Mouse (Mus musculus) heart, embryonic 14.5 days (tissue): ENCODE data around the gene Olfr211. TPM values are rescaled to one million over a fixed set of nuclear protein-coding genes. Genes with fewer than 3 reads are reported as not detected.

Experiments
- ATAC-seq: fragments of 200-750 bp; cut with Nextera tagmentation; 2 replicates; pipeline ENCODE4 v1.8.0; 2017; ENCODE audit warnings: low read depth, moderate TSS enrichment; ENCODE audit not compliant: insufficient number of reproducible peaks, insufficient read depth, low FRiP score
- H3K27ac ChIP-seq, 2 experiments: fragments of 200-500 bp in 1 of 2; fragments of 300-500 bp in 1 of 2; sonication (generic) in 1 of 2; replicated peaks in 1 of 2; 2 replicates each; pipeline ENCODE4 v1.5.1; 2012 to 2014; ENCODE audit warnings: low read depth in 2 of 2, low read length in 2 of 2, control low read depth in 1 of 2, mild to moderate bottlenecking in 1 of 2, mixed read lengths in 1 of 2; ENCODE audit not compliant: control insufficient read depth in 1 of 2, insufficient read depth in 1 of 2
- H3K27me3 ChIP-seq: fragments of 300-500 bp; sonication (generic); 2 replicates; pipeline ENCODE4 v1.6.1; 2014; ENCODE audit warnings: mild to moderate bottlenecking, low read length, control low read depth; ENCODE audit not compliant: control insufficient read depth, insufficient read depth
- H3K36me3 ChIP-seq: fragments of 300-500 bp; sonication (generic); 2 replicates; pipeline ENCODE4 v1.6.1; 2014; ENCODE audit warnings: mild to moderate bottlenecking, control low read depth, low read length, mixed read lengths; ENCODE audit not compliant: control insufficient read depth, insufficient read depth
- H3K4me1 ChIP-seq, 2 experiments: fragments of 200-500 bp in 1 of 2; fragments of 300-500 bp in 1 of 2; sonication (generic) in 1 of 2; 2 replicates each; pipeline ENCODE4 v1.6.1; 2012 to 2014; ENCODE audit warnings: low read length in 2 of 2, control low read depth in 1 of 2, mixed read lengths in 1 of 2; ENCODE audit not compliant: control insufficient read depth in 2 of 2, insufficient read depth in 2 of 2
- H3K4me2 ChIP-seq: fragments of 300-500 bp; sonication (generic); 2 replicates; pipeline ENCODE4 v1.6.1; 2014; ENCODE audit warnings: mild to moderate bottlenecking, low read length
- H3K4me3 ChIP-seq, 2 experiments: fragments of 200-500 bp in 1 of 2; fragments of 300-500 bp in 1 of 2; sonication (generic) in 1 of 2; 2 replicates each; pipeline ENCODE4 v1.5.1; 2012 to 2014; ENCODE audit warnings: low read length in 2 of 2, mild to moderate bottlenecking in 2 of 2, control low read depth in 1 of 2, low read depth in 1 of 2, moderate library complexity in 1 of 2; ENCODE audit not compliant: control insufficient read depth in 1 of 2, insufficient read depth in 1 of 2
- H3K9ac ChIP-seq: fragments of 300-500 bp; sonication (generic); 2 replicates; pipeline ENCODE4 v1.6.1; 2014; ENCODE audit warnings: mild to moderate bottlenecking, low read length
- H3K9me3 ChIP-seq: fragments of 300-500 bp; sonication (generic); 2 replicates; pipeline ENCODE4 v1.6.1; 2016; ENCODE audit warnings: low read length, control low read depth; ENCODE audit not compliant: control insufficient read depth
- WGBS: fragments of 180-500 bp; shearing (Covaris S2); extraction: QIAGEN DNeasy Blood & Tissue Kit; methylation state at CpG from one replicate; pipeline ENCODE4 v1.1.7; 2014; 5-methylcytosine and 5-hydroxymethylcytosine counted together
- polyA plus RNA-seq: library from polyadenylated mRNA; unstranded; fragments of >200 nt; fragmentation: Nextera tagmentation; extraction: Ambion mirVana; gene quantifications from 2 replicates; pipeline ENCODE4 v1.2.1, GENCODE M21; 2014

The Olfr211 gene
- not detected in 2 replicates for polyA plus RNA-seq

GRCm38 (mm10) chr6:116488791-116489190 lies at the start of gene Olfr211:
Gene Olfr211 (plus strand): TSS chr6:116489091.
- Histone ChIP-seq H3K36me3 (no peaks in the 10 kb centered on the region), H3K27me3 (no peaks in the 10 kb centered on the region), H3K4me3 (no peak within 1 kb of the TSS), H3K4me2 (no peak within 1 kb of the TSS), H3K9me3 (no peaks in the 10 kb centered on the region), H3K4me1 (no peaks in the 10 kb centered on the region), H3K9ac (no peak within 1 kb of the TSS), H3K27ac (no peak within 1 kb of the TSS)
- 65% methylated on average over 4 of the region's 4 CpGs for WGBS
- ATAC-seq, result no peak

- Histone ChIP-seq H3K27ac (peak overlapping the region in 1 of 2 experiments; percentile 85; a peak in 2 of 4 replicates), H3K9me3 (0 out of 2 replicates have a peak, but pooled peaks cover 4% of the 10 kb centered on the region)
- WGBS, result 82% methylated on average over 6 of the region's 6 CpGs
These were observed 49.4 kb upstream of the Olfr211 start for GRCm38 (mm10) chr6:116439531-116439930.

GRCm38 (mm10) chr6:116440447-116440846 lies 48.4 kb upstream of the Olfr211 start:
- Histone ChIP-seq H3K27ac (peak overlapping the region; percentile 69 to 85), H3K9me3 (0 out of 2 replicates have a peak, but pooled peaks cover 4% of the 10 kb centered on the region), H3K4me3 (no peak overlapping the region), H3K27me3 (no peaks in the 10 kb centered on the region), H3K36me3 (no peaks in the 10 kb centered on the region), H3K9ac (no peak overlapping the region), H3K4me1 (peaks cover 4 to 22% of the 10 kb centered on the region in 2 experiments), H3K4me2 (peak overlapping the region; percentile 27)
- no peak for ATAC-seq
- WGBS, result 41% methylated on average over 4 of the region's 4 CpGs

More at GRCm38 (mm10) chr6:116439531-116439930, 49.4 kb upstream of the Olfr211 start:
- Histone ChIP-seq H3K4me1 (peaks cover 4 to 22% of the 10 kb centered on the region in 2 experiments), H3K36me3 (no peaks in the 10 kb centered on the region), H3K9ac (no peak overlapping the region), H3K4me3 (no peak overlapping the region), H3K4me2 (no peak overlapping the region), H3K27me3 (no peaks in the 10 kb centered on the region)
- no peak for ATAC-seq

- H3K9ac ChIP-seq, result no peak overlapping the region
- no peaks in the 10 kb centered on the region for H3K27me3 ChIP-seq
- H3K27ac ChIP-seq, result peak overlapping the region; percentile 69 to 85
- H3K9me3 ChIP-seq, result 0 out of 2 replicates have a peak, but pooled peaks cover 4% of the 10 kb centered on the region
- peak; percentile 81 for ATAC-seq
- peak overlapping the region; percentile 27 for H3K4me2 ChIP-seq
- H3K4me3 ChIP-seq, result no peak overlapping the region
- WGBS, result 22% methylated on average over 4 of the region's 4 CpGs
- no peaks in the 10 kb centered on the region for H3K36me3 ChIP-seq
- H3K4me1 ChIP-seq, result peaks cover 4 to 22% of the 10 kb centered on the region in 2 experiments
These were observed 48.0 kb upstream of the Olfr211 start for GRCm38 (mm10) chr6:116440849-116441248.

- Histone ChIP-seq H3K27ac (no peak overlapping the region), H3K9me3 (no peaks in the 10 kb centered on the region), H3K4me3 (no peak overlapping the region), H3K4me1 (peaks cover 4% of the 10 kb centered on the region in 2 experiments; a peak in 1 of 4 replicates), H3K4me2 (no peak overlapping the region), H3K27me3 (peaks cover 10% of the 10 kb centered on the region), H3K36me3 (no peaks in the 10 kb centered on the region), H3K9ac (no peak overlapping the region)
- no peak for ATAC-seq
- WGBS, result 70% methylated on average over 4 of the region's 4 CpGs
These were observed 33.1 kb upstream of the Olfr211 start for GRCm38 (mm10) chr6:116455781-116456180.

GRCm38 (mm10) chr6:116456482-116456881 lies 32.4 kb upstream of the Olfr211 start:
- Histone ChIP-seq H3K36me3 (no peaks in the 10 kb centered on the region), H3K27me3 (peaks cover 17% of the 10 kb centered on the region), H3K4me2 (no peak overlapping the region), H3K9ac (no peak overlapping the region), H3K4me3 (no peak overlapping the region), H3K27ac (no peak overlapping the region), H3K9me3 (no peaks in the 10 kb centered on the region), H3K4me1 (peaks cover 4 to 5% of the 10 kb centered on the region in 2 experiments; a peak in 1 of 4 replicates)
- 19% methylated on average over 1 of the region's 1 CpGs for WGBS
- ATAC-seq, result no peak

- H3K4me3 ChIP-seq, result no peak overlapping the region
- H3K27ac ChIP-seq, result no peak overlapping the region
- H3K4me1 ChIP-seq, result peaks cover 0 to 5% of the 10 kb centered on the region in 2 experiments; a peak in 1 of 4 replicates
- no peak overlapping the region for H3K4me2 ChIP-seq
- H3K27me3 ChIP-seq, result peaks cover 28% of the 10 kb centered on the region
- no peak overlapping the region for H3K9ac ChIP-seq
- no peaks in the 10 kb centered on the region for H3K36me3 ChIP-seq
- ATAC-seq, result no peak
- H3K9me3 ChIP-seq, result no peaks in the 10 kb centered on the region
- 43% methylated on average over 4 of the region's 4 CpGs for WGBS
These were observed 30.2 kb upstream of the Olfr211 start for GRCm38 (mm10) chr6:116458728-116459127.

GRCm38 (mm10) chr6:116459232-116459631 lies 29.7 kb upstream of the Olfr211 start:
- Histone ChIP-seq H3K9me3 (no peaks in the 10 kb centered on the region), H3K27ac (no peak overlapping the region), H3K4me2 (no peak overlapping the region), H3K4me3 (no peak overlapping the region), H3K9ac (no peak overlapping the region), H3K36me3 (no peaks in the 10 kb centered on the region), H3K27me3 (peaks cover 28% of the 10 kb centered on the region), H3K4me1 (peaks cover 0 to 5% of the 10 kb centered on the region in 2 experiments; a peak in 1 of 4 replicates)
- no peak for ATAC-seq
- 72% methylated on average over 2 of the region's 2 CpGs for WGBS
